Mouse (Mus musculus) ES-Bruce4 (cell line): ENCODE results near the gene Gm4981.

Experiments used
- CTCF ChIP-seq: IDR thresholded peaks from one replicate; pipeline ENCODE4 v1.8.1; 2011; ENCODE audit warnings: low read depth, low read length
- POLR2A ChIP-seq: IDR thresholded peaks from one replicate; pipeline ENCODE4 v1.8.1; 2011; ENCODE audit warnings: low read length; ENCODE audit not compliant: insufficient read depth

DNA sequence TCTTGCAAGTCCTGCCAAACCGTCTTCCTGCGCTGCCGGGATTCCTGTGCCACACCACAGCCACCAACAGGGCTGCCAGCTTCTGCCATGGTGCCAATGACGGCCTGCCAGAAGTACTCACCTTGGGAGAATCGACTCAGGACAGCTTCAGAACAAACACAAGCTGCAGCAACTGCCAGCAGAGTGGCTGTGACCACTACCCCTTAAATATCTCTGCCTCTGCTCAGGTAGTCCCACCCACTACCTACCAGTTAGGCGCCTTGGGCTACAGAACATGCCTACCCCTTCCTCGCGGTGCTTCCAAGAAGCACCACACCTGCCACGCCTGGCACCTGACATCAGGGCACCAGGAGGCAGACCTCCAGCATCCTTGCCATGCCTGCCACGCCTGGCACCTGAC lies at the start of gene Gm4981:
- no peak for TF ChIP-seq POLR2A
- TF ChIP-seq CTCF: no peak
